Mouse (Mus musculus) neutrophil, adult 59 days (primary cell): Measurements from ENCODE around the gene S1pr5. TPM values are rescaled to one million over a fixed set of nuclear protein-coding genes. Genes with fewer than 3 reads are reported as not detected.

ENCODE experiments used
- total RNA-seq, 2 experiments: library from RNA; stranded (reverse); gene quantifications; 1 replicate in 1 of 2; 2 replicates in 1 of 2; pipeline ENCODE4 v1.2.4; 2023

The S1pr5 gene
- total RNA-seq, result 1 to 10 TPM; 2.2 to 2.4 TPM

DNA sequence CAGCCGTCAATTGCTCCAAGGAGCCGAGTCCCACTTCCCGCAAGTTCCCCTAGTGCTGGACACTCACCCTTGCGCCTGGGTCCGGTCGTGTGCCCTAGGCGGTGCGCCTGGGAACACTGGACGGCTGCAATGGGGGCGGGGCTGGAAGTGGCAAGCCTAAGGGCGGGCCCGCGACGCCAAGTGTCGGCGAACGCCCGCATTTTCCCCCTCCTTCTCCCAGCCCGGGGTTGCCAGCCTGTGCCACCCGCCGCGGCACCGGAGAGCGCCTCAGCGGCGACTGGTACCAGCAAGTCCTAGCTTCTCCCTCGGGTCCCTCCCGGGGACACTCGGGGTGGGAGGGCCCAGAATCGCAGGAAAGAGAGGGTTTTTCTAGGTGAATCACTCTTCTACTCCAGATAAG is at the start of gene S1pr5:
S1pr5 (minus strand) TSS at position 118 of the 400 bp plus-strand sequence.

DNA sequence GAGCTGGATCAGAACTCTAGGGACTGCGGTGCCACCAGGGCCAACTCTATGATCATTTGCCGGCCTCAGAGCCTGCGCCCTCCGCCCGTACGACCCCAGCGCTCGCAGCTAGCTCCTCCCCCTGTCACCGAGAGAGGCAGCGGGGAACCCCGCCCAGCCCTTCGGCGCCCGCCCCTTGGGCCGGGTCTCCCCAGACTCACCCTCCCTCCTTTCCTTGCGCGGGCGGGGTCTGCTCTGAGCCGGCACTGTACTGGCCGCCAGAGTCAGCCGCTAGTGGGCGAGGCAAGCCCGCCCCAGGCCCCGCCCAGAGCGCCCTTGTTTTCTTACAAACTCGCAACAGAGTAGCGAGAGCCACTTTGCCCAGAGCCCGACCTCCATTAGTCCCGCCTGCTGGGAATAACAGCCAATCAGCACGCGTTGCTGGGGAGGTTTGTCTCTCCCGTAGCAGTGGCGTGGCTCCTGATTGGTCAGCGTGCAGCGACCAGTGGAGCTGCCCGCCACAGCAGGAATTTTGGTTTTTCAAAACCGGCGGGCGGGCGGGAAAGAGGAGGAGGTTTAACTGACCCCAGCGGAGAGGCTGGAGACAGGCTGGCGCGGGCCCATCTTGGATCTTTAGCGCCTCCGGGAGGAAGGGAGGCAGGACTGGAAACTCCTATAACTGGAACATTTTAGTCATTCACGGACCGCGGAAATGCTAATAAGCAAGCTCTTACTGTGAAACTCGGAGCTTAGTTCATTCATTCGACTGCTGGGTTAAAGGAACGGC is 43.0 kb upstream of the S1pr5 start, which contains the start of gene Cdkn2d:
Cdkn2d (minus strand) TSS at position 386 of the 766 bp plus-strand sequence.

DNA sequence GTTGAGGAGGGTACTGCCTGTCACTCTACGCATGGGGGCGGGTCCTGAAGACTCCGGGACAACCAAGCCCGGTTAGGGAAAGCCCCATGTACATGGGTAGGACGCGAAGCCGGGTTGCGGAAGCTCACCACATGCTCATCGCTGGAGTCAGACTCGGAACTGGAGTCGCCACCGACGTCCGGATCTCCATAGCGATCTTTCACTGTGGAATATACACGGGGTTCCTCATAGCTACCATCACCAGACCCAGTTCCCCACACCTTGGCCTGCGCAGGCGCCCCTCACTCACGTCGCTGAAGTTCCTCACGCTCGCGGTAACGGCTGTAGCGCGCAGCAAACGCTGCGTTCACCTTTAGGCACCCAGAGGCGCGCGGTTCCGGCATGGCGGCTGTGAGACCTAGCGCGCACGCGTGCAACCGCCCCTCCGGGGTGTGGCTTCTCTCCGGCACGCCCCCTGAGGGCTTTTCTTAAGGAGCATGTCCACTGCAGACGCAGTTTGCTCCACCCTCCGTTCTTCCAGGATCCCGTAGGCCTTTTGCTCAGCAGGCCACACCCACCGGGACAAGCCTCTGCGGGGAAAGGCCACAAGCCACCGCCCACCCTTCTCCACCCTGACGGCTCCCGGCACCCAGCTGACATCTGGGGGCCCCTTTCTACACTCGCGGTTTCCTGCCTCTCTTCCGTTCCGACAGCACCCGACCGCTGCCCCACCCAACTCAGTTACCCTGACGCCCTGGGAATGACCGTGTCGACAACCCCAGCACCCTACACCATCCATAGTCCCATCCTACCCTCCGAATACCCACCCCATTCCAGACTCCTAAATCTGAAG is 39.5 kb upstream of the S1pr5 start, which contains the start of gene Kri1:
Kri1 (minus strand) TSS at position 399 of the 832 bp plus-strand sequence.

DNA sequence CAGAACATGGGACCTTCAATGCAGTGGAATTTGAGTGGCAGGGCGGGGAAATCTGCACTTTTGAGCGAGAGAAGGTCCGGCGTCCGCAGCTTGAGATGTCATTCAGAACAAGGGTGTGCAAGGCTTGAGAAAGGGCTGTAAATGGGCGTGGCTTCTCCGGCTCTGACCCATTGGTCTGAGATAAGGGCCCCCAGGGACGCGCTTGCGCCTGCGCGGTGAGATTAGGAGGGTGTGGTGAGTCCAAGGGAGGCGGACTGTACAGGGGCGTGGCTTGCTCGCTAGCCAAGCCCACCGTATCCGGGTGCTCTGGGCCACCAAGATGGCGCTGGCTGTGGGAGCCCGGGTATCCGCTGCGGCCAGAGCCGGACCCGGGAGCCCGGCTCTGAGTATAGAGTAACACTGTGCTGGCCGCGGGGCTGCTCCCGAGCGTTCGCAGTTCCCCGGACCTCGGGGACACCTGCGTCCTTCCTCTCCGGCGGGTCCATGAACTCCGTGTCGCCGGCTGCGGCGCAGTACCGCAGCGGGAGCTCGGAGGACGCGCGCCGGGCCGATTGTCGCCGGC is 16.8 kb upstream of the S1pr5 start, which contains the start of gene Atg4d:
Atg4d (plus strand) TSS at position 294 of the 562 bp plus-strand sequence.

DNA sequence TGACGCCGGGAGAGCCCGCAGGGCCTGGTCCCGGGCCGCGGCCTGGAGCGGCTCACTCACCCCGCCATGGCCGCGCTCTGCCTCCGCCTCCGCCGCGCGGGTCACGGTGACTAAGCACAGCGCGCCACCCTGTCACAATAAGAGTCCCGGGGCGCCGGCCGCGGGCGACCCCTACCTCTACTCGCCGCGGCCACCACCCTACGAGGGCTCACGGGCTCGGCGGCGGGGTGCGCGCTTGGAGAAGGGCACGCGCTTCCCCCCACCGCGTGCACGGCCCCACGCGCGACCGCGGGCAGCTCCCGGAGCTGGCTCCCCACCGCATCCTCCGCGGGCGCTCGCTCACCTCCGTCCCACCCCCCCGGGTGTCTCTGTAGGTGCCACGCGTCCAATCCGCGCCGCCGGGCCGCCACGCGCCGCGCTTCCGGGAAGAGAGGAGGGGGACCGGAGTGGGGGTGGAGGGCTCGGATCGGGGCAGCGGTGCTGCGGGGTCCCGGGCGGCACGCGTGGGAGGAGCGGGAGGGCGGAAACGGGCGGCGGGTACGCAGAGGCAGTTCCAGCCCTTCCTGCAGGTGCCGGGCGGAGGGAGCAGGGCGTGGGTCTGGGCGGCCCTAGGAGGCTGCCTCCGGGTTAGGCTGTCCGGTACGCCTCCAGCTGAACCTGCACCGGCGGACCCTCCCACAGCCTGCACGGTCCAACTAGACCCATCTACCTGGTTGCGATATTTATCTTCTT is 9.3 kb downstream of the S1pr5 start, which contains the start of gene Keap1:
Keap1 (minus strand) TSS at position 629 of the 732 bp plus-strand sequence.

Other genes starting within 250 kb of the S1pr5 start
- gene Mrpl4, start 245.7 kb downstream of the S1pr5 start, total RNA-seq, result 10 to 100 TPM; 31.9 to 42.1 TPM
- 10 to 100 TPM; 16.2 to 16.3 TPM for gene Icam1, start 232.5 kb downstream of the S1pr5 start, total RNA-seq
- gene Icam4, start 219.1 kb downstream of the S1pr5 start, total RNA-seq, result 1 to 10 TPM; 2.4 to 4.5 TPM
- not detected for gene Icam5, start 216.4 kb downstream of the S1pr5 start, total RNA-seq
- gene Zglp1, start 181.3 kb downstream of the S1pr5 start, total RNA-seq, result not detected
- under 1 TPM; 0.22 to 0.29 TPM for gene Gm49373, start 175.3 kb downstream of the S1pr5 start, total RNA-seq
- gene Fdx1l, start 174.8 kb downstream of the S1pr5 start, total RNA-seq, result 1 to 10 TPM; 6.5 to 6.9 TPM
- 1 to 10 TPM; 1.5 to 2.5 TPM for gene Gm38431, start 156.4 kb downstream of the S1pr5 start, total RNA-seq
- gene Raver1, start 156.4 kb downstream of the S1pr5 start, total RNA-seq, result 10 to 100 TPM; 49.1 to 62.5 TPM
- 10 to 100 TPM; 40.0 to 51.1 TPM for gene Tyk2, start 117.2 kb downstream of the S1pr5 start, total RNA-seq
- 10 to 100 TPM; 69.5 to 82.3 TPM for gene Cdc37, start 98.5 kb downstream of the S1pr5 start, total RNA-seq
- gene Pde4a, start 82.7 kb downstream of the S1pr5 start, total RNA-seq, result 1 to 10 TPM; 5.0 to 7.1 TPM
- 10 to 100 TPM; 27.2 to 28.5 TPM for gene Keap1, start 9.1 kb downstream of the S1pr5 start, total RNA-seq
- 10 to 100 TPM; 45.6 to 49.8 TPM for gene Atg4d, start 16.9 kb upstream of the S1pr5 start, total RNA-seq
- gene Kri1, start 39.5 kb upstream of the S1pr5 start, total RNA-seq, result 10 to 100 TPM; 82.2 to 87.7 TPM
- gene Cdkn2d, start 43.0 kb upstream of the S1pr5 start, total RNA-seq, result 100 to 1,000 TPM; 121 to 129 TPM
- gene Ap1m2, start 63.9 kb upstream of the S1pr5 start, total RNA-seq, result 1 to 10 TPM; 3.2 to 3.7 TPM
- 100 to 1,000 TPM; 130 to 143 TPM for gene Slc44a2, start 72.3 kb upstream of the S1pr5 start, total RNA-seq
- gene Ilf3, start 119.4 kb upstream of the S1pr5 start, total RNA-seq, result 10 to 100 TPM; 38.1 to 39.5 TPM
- 10 to 100 TPM; 10.5 to 18.5 TPM for gene Qtrt1, start 163.4 kb upstream of the S1pr5 start, total RNA-seq
- gene Dnm2, start 176.5 kb upstream of the S1pr5 start, total RNA-seq, result 100 to 1,000 TPM; 251 to 254 TPM